Mouse (Mus musculus): Measurements from ENCODE around the gene Olfr1427.
"Not testable (repeated sequence)": the region's sequence is repeated elsewhere in the genome, so short reads cannot be mapped to it uniquely, and the experiment has no call there.

The Olfr1427 gene

DNA sequence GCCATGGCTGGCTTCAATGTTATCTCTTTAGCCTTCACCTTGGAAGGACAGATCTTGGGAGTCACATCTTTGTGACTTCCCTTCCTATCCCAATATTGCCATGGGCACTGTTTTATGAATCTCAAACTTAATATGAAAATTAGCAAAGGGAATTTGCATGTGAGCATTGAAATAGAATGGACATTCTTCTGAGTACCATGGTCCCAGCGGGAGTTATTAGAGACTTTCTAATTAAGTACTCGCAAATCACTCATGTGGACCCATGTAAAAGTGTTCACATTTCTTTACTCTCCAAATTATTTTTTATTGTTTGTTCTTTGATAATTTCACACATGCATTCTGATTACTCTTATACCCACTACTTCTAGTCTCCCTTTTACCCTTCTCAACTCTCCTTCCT lies at the start of gene Olfr1427:
TSS of gene Olfr1427 (minus strand) at position 101 of the 400 bp plus-strand sequence.
- DNase-seq (ENCODE audit: low spot score), result no peak

DNA sequence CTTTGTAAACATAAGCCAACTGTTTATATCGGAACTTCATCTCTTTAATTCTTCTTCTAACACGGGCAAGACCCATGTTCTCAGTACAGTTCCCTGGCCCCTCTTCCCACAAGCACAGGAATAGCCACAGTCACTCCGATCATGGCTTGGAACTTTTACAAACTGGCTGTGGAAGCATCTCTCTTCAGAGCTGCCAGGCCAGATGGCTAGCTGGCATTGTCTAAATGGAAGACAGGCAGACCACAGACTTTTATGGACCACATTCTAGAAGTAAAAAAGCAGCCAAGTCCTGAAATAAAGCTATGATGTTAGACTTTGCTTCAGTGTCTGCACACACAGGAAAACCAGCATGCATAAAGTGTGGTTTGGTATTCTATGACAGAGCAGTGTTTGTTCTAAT lies 42.3 kb upstream of the Olfr1427 start:
- DNase-seq (ENCODE audit: low spot score), result no peak

DNA sequence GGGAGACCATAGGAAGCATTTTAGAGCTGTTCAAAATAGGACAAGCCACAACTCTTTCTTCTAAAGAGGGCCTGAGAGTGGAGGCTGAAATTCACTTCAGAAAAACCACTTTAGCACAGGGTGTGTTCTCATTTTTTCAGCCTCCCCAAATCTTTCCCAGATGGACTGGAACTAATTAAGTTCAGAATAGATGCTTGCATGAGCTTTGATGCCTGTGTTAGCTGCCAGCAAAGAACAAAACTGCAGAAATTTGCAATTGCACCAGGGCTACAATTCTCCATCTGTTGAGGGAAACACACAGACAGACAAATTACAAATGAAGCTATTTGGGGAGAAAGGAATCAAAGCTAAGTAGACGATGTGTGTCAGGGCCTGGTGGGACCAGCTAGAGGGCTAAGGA lies 40.2 kb upstream of the Olfr1427 start:
- DNase-seq (ENCODE audit: low spot score), result no peak

DNA sequence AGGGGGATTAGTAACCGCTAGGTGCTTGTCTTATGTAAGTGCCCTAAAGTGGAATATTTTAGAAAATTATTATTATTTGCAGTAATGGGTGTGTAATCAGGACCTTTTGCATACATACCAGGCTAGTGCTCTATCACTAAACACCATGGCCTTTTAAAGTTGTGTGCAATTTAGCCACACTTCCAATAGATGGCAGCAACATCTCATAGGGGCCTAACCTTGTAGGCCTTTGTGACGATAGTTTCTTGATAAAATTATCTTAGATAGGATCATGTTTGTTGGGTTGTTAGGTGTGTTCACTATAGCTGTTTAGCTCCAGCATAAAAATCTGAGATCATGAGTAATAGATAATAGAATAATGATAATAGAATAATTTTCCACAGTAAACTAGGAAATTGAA lies 31.2 kb upstream of the Olfr1427 start:
- no peak for DNase-seq (ENCODE audit: low spot score)

DNA sequence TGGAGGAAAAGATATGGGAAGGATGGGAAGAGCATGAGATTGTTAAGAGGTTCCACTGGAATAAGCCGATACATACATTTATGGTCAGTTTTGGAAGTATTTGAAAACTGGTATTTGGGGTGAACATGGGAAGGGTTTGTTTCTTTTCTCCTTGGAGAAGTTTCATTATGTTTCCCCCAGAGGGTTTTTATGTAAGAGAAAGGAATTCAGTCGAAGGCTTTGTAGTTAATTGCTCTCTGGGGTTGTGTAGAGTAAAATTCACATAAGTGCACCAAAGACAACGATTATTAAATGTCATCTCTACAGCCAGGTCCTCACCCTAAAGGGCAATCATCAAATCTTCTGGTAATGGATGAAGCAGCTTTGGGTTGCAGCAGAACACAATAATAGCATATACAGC lies 20.0 kb upstream of the Olfr1427 start, which contains the start of gene Olfr76:
TSS of gene Olfr76 (minus strand) at position 101 of the 400 bp plus-strand sequence.
- no peak for DNase-seq (ENCODE audit: low spot score)

DNA sequence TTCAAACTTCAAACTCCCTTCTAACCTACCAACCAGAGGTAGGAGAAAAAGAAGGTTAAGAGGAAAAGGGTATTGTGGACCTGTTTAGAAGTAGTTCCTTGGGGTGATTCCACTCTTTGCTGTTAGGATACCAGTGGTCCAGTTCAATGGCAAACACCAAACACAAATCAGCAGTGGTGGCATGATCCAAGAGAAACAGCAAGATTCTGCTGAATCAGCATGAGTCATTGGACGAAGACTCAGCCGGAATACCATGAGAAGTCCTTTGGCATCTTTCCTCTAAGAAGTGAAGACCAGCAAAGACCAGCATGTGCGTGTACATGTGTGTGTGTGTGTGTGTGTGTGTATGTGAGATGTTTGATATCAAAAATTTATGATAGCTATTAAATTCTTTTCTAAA lies 13.3 kb upstream of the Olfr1427 start:
- no peak for DNase-seq (ENCODE audit: low spot score)

DNA sequence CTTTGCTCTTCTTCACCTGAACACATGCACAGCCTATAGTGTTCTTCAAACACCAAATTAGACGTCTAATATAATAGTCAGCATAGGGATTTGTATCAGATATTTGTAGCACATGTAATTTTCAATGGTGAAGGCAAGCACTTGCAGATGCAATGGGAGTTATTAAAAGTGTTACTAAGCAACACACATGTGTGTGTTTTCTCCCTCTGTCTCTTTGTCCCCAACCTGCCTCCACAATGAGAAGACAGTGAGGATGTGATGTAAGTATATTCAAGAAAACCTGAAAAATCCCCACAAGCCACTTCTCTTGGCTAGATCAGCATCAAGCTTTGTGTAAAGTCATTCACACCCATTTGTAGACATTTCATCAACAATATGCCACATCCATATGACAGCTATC lies 12.7 kb upstream of the Olfr1427 start, which contains the start of gene Olfr1428:
TSS of gene Olfr1428 (minus strand) at position 101 of the 400 bp plus-strand sequence.
- no peak for DNase-seq (ENCODE audit: low spot score)

DNA sequence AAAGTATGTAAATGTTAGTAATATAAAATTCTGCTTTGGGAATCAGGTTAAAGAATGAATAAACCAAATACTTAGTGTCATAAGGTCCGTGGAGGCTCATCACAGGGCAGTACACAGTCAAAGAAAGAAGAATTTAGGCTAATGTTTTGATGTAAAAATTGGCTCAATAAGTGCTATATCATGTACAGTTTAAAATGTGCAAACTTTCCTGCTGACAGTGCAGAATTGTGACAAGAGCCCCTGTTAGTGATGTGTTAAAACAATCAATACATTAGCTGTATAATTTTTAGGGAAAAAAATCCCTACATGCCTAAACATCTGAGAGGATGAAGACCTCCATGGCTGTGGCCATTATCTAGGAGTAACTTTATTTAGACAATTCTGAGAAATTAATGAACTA lies 10.7 kb upstream of the Olfr1427 start:
- DNase-seq (ENCODE audit: low spot score), result no peak

DNA sequence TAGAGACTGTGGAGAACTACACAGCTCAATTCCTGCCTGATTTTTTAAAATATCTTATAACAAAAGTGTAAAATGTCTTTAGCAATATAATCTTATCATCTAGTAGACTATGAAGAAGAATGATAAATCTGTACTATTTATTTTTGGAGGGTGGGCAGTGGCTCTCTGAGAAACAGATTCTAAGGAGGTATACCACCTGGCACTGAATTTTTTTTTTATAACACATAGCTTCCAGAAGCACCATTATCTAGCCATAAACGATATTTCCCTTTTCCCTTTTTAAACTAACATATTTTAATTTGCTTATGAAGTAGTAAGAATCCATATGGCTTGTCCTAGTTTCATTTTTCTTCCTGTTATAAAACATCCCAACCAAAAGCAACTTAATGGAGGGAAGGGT lies 1.4 kb upstream of the Olfr1427 start:
- no peak for DNase-seq (ENCODE audit: low spot score)

DNA sequence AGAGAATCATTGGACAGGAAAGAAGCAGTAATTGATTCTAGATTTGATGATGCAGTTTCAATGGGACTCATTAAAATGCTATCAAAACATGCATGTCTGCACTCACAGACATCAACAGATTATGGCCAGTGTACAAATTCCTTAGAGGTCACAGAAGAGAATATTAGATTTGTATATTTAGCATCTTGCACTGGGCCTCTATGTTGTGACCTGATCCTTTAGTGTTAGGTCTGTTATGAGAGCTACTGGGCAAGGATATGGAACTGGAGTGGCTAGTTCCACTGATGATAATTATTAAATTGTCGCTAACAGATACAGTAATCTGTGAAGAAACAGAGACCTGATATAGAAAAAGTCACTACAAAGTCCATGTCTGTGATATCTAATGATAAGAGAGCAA lies 11.2 kb downstream of the Olfr1427 start, which contains the start of gene Olfr1426:
TSS of gene Olfr1426 (minus strand) at position 101 of the 400 bp plus-strand sequence.
- no peak for DNase-seq (ENCODE audit: low spot score)

DNA sequence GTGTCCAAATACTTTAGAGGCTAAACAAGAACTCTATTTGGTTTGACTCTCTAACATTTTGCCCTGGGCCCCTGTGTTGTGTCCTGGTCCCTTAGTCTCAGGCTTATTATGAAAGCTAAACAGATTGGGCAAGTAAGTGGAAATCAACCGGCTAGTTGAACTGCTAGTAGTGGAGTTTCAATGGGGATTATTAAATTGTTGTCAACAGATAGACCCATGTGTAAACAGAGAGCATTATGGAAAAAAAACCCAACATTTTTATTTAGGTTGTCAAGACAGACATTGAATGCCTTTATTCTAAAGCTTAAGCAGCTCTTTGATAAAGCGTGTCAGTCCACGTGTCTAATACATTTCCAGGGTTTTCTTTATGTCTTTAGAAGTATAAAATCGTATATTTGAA lies 25.5 kb downstream of the Olfr1427 start, which contains the start of gene Olfr1425:
TSS of gene Olfr1425 (minus strand) at position 101 of the 400 bp plus-strand sequence.
- not testable (repeated sequence) for DNase-seq (ENCODE audit: low spot score)

DNA sequence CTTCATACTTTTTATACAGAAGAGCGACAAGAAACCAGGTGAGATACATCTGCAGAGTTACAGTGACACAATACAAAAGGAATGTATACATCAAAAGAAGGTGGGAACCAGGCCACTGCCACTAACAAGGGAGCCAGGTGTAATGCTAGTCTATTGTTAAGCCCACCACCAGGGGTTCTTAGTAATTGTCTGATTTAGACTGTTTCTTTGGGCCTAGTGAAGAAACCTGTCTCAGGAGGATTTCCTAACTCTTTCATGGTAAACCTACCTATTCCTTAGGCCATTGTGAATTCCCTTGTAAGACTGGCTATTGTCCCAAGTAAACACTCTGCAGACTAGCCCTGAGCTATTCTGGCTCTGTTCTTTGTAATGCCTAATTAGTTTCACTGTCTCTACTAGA lies 33.6 kb downstream of the Olfr1427 start:
- not testable (repeated sequence) for DNase-seq (ENCODE audit: low spot score)

DNA sequence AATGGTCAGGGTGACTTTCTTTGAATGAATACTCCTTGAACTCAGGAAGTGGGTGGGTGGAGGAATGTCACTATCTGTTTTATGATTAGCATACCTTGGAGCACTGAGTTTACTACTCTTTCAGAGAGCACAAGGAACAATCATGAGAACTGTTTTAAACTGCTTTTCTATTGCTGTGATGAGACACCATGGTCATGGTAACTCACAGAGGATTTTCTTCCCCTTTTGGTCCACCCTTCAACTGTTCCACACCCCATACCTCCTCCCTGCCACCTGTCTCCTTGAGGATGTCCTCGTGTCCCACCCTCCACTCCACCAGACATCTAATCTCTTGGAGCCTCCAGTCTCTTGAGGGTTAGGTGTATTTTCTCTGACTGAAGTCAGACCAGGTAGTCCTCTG lies 35.3 kb downstream of the Olfr1427 start:
- not testable (repeated sequence) for DNase-seq (ENCODE audit: low spot score)

DNA sequence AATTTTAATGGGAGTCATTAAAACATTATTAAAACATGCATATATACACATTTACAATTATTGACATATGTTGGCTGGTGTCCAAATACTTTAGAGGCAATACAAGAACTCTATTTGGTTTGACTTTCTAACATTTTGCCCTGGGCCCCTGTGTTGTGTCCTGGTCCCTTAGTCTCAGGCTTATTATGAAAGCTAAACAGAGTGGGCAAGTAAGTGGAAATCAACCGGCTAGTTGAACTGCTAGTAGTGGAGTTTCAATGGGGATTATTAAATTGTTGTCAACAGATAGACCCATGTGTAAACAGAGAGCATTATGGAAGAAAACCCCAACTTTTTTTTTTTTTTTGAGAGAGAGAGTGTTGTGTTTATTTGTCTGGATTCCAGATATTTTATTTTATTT lies 40.6 kb downstream of the Olfr1427 start, which contains the start of gene Olfr1424:
TSS of gene Olfr1424 (minus strand) at position 101 of the 400 bp plus-strand sequence.
- DNase-seq (ENCODE audit: low spot score), result not testable (repeated sequence)
